Mouse (Mus musculus) liver, embryonic 14.5 days (tissue): ENCODE results near the gene Lbx1. TPM values are rescaled to one million over a fixed set of nuclear protein-coding genes. Genes with fewer than 3 reads are reported as not detected.

Experiments used
- ATAC-seq: fragments of 200-750 bp; cut with Nextera tagmentation; 2 replicates; pipeline ENCODE4 v1.8.0; 2017; ENCODE audit warnings: moderate number of reproducible peaks, mild to moderate bottlenecking, moderate library complexity; ENCODE audit not compliant: insufficient read depth
- DNase-seq, 3 experiments: peaks; one replicate each; pipeline ENCODE4 v3.0.0-alpha.2; 2012 to 2013; ENCODE audit warnings: low read depth in 3 of 3, low spot score in 3 of 3
- H3K27ac ChIP-seq: fragments of 300-500 bp; sonication (generic); 2 replicates; pipeline ENCODE4 v1.5.1; 2014; ENCODE audit warnings: moderate library complexity, mild to moderate bottlenecking, control low read depth, inconsistent platforms
- H3K27me3 ChIP-seq: fragments of 300-500 bp; sonication (generic); 2 replicates; pipeline ENCODE4 v1.6.1; 2014; ENCODE audit warnings: mild to moderate bottlenecking, low read length, moderate library complexity; ENCODE audit not compliant: control insufficient read depth, insufficient read depth
- H3K36me3 ChIP-seq: fragments of 300-500 bp; sonication (generic); replicated peaks from 2 replicates; pipeline ENCODE4 v1.6.1; 2014; ENCODE audit warnings: low read depth; ENCODE audit not compliant: control insufficient read depth, insufficient read depth
- H3K4me1 ChIP-seq, 2 experiments: fragments of 200-500 bp in 1 of 2; fragments of 300-500 bp in 1 of 2; sonication (generic) in 1 of 2; replicated peaks; 2 replicates each; pipeline ENCODE4 v1.6.1; 2012 to 2014; ENCODE audit warnings: antibody characterized with exemption in 1 of 2, inconsistent platforms in 1 of 2, low read length in 1 of 2; ENCODE audit not compliant: control insufficient read depth in 2 of 2, insufficient read depth in 2 of 2
- H3K4me2 ChIP-seq: fragments of 300-500 bp; sonication (generic); 2 replicates; pipeline ENCODE4 v1.6.1; 2014; ENCODE audit warnings: low read depth, mild to moderate bottlenecking, control low read depth, moderate library complexity
- H3K4me3 ChIP-seq, 2 experiments: fragments of 200-500 bp in 1 of 2; fragments of 300-500 bp in 1 of 2; sonication (generic) in 1 of 2; 2 replicates each; pipeline ENCODE4 v1.5.1; 2012 to 2014; ENCODE audit warnings: low read depth in 2 of 2, low read length in 2 of 2, mild to moderate bottlenecking in 2 of 2, control low read depth in 1 of 2, inconsistent platforms in 1 of 2, moderate library complexity in 1 of 2; ENCODE audit not compliant: insufficient read depth in 1 of 2
- H3K9ac ChIP-seq: fragments of 300-500 bp; sonication (generic); replicated peaks from 2 replicates; pipeline ENCODE4 v1.6.1; 2014; ENCODE audit warnings: mild to moderate bottlenecking, control low read depth, moderate library complexity
- H3K9me3 ChIP-seq: fragments of 300-500 bp; sonication (generic); 2 replicates; pipeline ENCODE4 v1.6.1; 2016; ENCODE audit warnings: low read length, mixed read lengths; ENCODE audit not compliant: control insufficient read depth
- CTCF ChIP-seq: IDR thresholded peaks from 2 replicates; pipeline ENCODE4 v1.5.1; 2016; ENCODE audit warnings: antibody characterized with exemption, low read depth, control low read depth
- EP300 ChIP-seq: IDR thresholded peaks from 2 replicates; pipeline ENCODE4 v1.6.1; 2016; ENCODE audit warnings: antibody characterized with exemption, low read depth
- WGBS: fragments of 180-500 bp; shearing (Covaris S2); extraction: QIAGEN DNeasy Blood & Tissue Kit; methylation state at CpG from one replicate; pipeline ENCODE4 v1.1.7; 2014; ENCODE audit not compliant: insufficient replicate concordance; 5-methylcytosine and 5-hydroxymethylcytosine counted together
- polyA plus RNA-seq, 2 experiments: library from polyadenylated mRNA; depleted of rRNA in 1 of 2; stranded (reverse) in 1 of 2; unstranded in 1 of 2; fragments of >200 nt; fragmentation: Nextera tagmentation in 1 of 2; extraction: Ambion mirVana in 1 of 2; gene quantifications; 2 replicates each; pipeline versions ENCODE4 v1.2.1 to v1.2.3; 2012 to 2014

Gene Lbx1
- polyA plus RNA-seq, 2 experiments = not detected

DNA sequence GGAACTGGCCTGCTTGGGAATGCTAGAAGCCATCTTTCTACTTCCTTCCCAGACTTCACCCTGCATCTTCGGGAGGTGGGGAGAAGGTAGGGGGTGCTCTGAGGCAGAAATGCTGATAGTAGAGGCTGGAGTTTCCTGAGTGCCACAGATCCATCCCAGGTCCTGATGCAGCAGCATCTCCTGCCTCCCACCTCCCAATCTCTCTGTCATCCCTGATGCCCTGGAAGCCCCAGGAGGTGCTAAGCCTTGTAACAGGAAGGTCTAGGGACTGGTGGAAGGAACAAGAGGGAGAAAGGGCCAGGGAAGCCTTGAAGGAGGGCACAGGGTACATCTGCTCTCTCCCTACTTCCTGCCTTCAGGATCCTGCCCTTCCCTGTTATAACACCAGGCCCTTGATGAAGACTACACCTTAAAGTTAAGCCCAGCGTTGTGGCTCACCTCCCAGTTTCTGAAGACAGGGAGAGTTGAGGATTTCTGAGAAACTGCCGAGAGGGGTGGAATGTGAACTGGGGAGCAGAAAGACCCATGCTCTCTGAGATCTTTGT lies 2.1 kb upstream of the Lbx1 start:
- WGBS = 11% methylated on average over 3 of the region's 3 CpGs
- H3K27ac ChIP-seq = no peak overlapping the region
- no peak for DNase-seq
- H3K27me3 ChIP-seq = peaks cover 97% of the 10 kb centered on the region
- H3K4me3 ChIP-seq = no peak overlapping the region
- no peaks in the 10 kb centered on the region for H3K9me3 ChIP-seq
- H3K4me1 ChIP-seq = no peaks in the 10 kb centered on the region
- no peaks in the 10 kb centered on the region for H3K36me3 ChIP-seq
- ATAC-seq = no peak
- no peak for TF ChIP-seq EP300
- no peak for TF ChIP-seq CTCF
- H3K4me2 ChIP-seq = no peak overlapping the region
- no peak overlapping the region for H3K9ac ChIP-seq

DNA sequence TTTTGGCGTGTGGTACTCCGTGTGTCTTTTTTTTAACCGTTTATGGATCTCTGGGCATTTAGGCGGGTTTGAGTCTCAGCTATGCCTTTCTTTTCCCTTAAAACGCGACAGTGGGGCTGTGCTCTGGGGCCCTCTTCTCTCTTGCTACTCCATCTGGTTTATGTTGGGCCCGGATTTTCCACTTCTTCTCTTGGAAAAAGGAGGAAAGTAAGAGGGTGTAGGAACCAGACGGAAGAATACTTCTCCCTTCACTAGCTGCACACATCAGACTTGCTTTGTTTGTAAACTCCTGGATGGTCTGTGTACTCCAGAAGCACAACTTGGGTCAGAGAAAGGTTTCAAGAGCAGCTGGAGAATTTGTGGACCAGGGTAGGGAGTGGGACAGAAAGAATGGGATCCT lies 1.5 kb upstream of the Lbx1 start:
- no peak overlapping the region for H3K9ac ChIP-seq
- H3K27me3 ChIP-seq = peaks cover 97% of the 10 kb centered on the region
- no peaks in the 10 kb centered on the region for H3K9me3 ChIP-seq
- TF ChIP-seq EP300 = no peak
- TF ChIP-seq CTCF = no peak
- no peak for DNase-seq
- H3K4me2 ChIP-seq = no peak overlapping the region
- H3K4me3 ChIP-seq = no peak overlapping the region
- H3K27ac ChIP-seq = no peak overlapping the region
- no peak for ATAC-seq
- no peaks in the 10 kb centered on the region for H3K36me3 ChIP-seq
- no peaks in the 10 kb centered on the region for H3K4me1 ChIP-seq
- 4% methylated on average over 8 of the region's 8 CpGs for whole genome bisulfite sequencing

DNA sequence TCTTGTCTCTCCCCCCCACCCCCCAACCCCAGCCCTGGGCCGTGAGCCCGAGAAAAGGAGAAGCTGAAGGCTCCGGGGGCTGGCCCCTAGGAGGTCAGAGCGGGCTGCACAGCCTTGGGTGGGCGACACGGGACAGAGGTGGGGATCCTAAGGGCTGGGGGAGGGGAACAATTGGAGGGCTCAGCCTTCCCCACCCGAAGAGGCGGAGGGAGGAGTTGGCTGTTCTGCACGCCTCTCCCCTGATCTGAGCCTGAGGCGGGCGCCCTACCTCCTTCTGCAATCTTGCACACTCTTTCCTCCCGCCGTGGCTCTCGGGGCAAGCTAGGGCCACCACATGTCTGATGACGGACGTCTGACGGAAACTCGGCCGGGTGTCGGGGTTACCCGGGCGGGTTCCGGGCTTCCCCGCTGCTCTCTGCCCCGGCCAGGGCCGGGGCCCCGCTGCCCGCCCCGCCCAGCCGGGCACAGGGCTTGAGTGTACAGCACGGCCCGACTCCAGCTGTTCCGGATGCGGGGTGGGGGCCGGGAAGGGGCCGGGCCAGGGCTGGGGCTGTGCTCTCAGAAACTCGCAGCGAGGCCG lies 841 bp upstream of the Lbx1 start:
- H3K27ac ChIP-seq = no peak overlapping the region
- 0 out of 4 replicates have a peak overlapping the region, but pooled peaks of 1 of the 2 experiments have one; percentile 6 for H3K4me3 ChIP-seq
- WGBS = 1% methylated on average over 38 of the region's 39 CpGs
- no peaks in the 10 kb centered on the region for H3K9me3 ChIP-seq
- H3K36me3 ChIP-seq = no peaks in the 10 kb centered on the region
- no peak overlapping the region for H3K9ac ChIP-seq
- TF ChIP-seq CTCF = no peak
- H3K4me2 ChIP-seq = peak overlapping the region; percentile 33; the same call in 1 of the 2 replicates
- peaks cover 97% of the 10 kb centered on the region for H3K27me3 ChIP-seq
- H3K4me1 ChIP-seq = no peaks in the 10 kb centered on the region
- DNase-seq (no peak), ATAC-seq (no peak)

DNA sequence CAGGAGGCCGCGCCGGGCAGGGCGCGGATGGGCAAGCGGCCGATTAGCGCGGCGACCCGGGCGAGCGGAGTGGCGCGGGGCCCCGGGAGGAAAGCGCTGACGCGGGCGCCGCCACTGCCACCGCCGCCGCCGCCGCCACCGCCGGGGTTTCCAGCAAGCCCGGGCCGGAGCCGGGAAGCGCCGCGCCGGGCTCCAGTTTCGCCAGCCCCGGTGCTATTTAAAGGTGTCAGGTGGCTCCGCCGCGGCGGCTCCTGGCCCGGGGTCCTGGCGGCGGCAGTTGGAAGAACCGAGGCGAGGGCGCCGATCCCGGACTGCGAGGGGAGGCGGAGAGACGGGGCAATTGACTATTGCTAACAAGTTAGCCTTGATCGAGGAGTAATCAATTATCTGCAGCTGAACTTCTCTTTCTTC lies 276 bp downstream of the Lbx1 start:
- ATAC-seq = no peak
- no peak overlapping the region for H3K4me2 ChIP-seq
- no peak for TF ChIP-seq EP300
- no peak for TF ChIP-seq CTCF

DNA sequence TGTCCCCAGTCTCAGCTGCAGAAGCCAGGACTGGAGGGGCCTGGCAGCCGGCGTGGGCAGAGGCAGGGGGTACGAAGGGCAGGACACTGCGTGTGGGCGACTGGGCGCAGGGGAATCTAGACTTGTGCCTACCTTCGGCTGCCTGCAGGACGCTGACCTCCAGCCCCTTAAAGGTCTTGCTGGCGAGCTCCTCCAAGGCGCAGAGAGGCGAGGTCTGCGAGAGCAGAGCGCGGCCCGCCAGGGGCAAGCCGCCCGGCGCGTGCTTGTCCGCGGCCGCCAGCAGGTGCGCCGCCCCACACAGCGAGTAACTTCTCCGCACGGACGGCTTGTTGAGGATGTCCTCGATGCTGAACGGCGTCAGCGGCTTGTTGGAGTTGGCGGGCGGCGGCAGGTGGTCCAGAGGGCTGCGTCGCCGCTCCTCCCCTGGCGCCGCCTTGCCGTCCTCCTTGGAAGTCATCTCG lies 811 bp downstream of the Lbx1 start:
- ATAC-seq = no peak
- Histone ChIP-seq H3K27me3 (peaks cover 100% of the 10 kb centered on the region), H3K36me3 (no peaks in the 10 kb centered on the region), H3K9ac (no peak overlapping the region), H3K4me2 (no peak overlapping the region), H3K9me3 (no peaks in the 10 kb centered on the region), H3K4me1 (no peaks in the 10 kb centered on the region), H3K27ac (no peak overlapping the region), H3K4me3 (no peak overlapping the region)
- no peak for TF ChIP-seq EP300
- no peak for TF ChIP-seq CTCF
- DNase-seq = no peak
- WGBS = under 1% methylated on average over 40 of the region's 42 CpGs

More for the DNA sequence above, 276 bp downstream of the Lbx1 start:
- peaks cover 99% of the 10 kb centered on the region for H3K27me3 ChIP-seq
- 1% methylated on average over 46 of the region's 53 CpGs for WGBS
- no peaks in the 10 kb centered on the region for H3K36me3 ChIP-seq
- H3K4me3 ChIP-seq = no peak overlapping the region; a peak in 1 of 4 replicates
- H3K4me1 ChIP-seq = no peaks in the 10 kb centered on the region
- no peak overlapping the region for H3K9ac ChIP-seq
- no peak overlapping the region for H3K27ac ChIP-seq
- H3K9me3 ChIP-seq = no peaks in the 10 kb centered on the region
- no peak for DNase-seq
